Mouse (Mus musculus): ENCODE measurements around the gene Eef1g. TPM values are rescaled to one million over a fixed set of nuclear protein-coding genes. Genes with fewer than 3 reads are reported as not detected.
"Not testable (repeated sequence)": the region's sequence is repeated elsewhere in the genome, so short reads cannot be mapped to it uniquely, and the experiment has no call there.

The Eef1g gene
- total RNA-seq, 2 experiments from 2014 or later = 452 to 469 TPM

GRCm38 (mm10) chr19:8944750-8945149 lies 22.1 kb upstream of the Eef1g start:
- DNase-seq (ENCODE audit: low spot score) = peak; percentile 68

- no peak for DNase-seq (ENCODE audit: low spot score)
Measured at GRCm38 (mm10) chr19:8945251-8945650, 21.6 kb upstream of the Eef1g start.

DNA sequence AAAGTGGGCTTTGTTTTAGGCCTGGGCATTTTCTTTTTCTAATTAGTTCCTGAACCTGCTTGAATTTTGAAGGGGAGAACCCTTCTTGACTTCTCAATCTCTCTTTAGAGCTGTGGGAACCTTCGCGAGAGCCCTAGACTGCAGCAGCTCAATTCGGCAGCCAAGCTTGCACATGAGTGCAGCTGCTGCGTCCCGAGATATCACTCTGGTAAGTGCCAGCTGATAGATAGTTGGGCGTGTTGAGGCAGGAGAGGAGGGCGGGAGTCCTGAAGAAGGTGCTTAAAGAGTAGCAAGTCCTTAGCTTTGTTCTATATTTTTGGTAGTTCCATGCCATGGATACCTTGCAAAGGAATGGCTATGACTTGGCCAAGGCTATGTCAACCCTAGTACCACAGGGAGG lies 19.9 kb upstream of the Eef1g start:
- DNase-seq (ENCODE audit: low spot score) = no peak

DNA sequence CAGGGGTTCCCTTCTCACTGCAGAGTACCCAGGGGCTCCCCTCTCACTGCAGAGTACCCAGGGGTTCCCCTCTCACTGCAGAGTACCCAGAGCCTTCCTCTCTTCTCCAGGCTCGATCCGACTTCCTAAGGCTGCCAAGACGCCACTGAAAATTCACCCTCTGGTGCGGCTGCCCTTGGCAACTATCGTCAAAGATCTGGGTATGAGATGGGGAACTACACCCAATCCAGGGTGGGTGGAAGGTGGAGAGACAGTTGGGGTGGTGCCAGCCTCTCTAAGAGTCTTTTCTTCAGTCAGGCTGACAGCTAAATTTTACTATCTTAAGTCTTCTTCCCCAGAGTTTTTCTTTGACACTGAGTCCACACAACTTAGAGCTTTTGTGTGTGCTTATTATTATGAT lies 16.7 kb upstream of the Eef1g start:
- DNase-seq (ENCODE audit: low spot score) = no peak

- no peak for DNase-seq (ENCODE audit: low spot score)
Measured at GRCm38 (mm10) chr19:8952241-8952640, 14.6 kb upstream of the Eef1g start.

- DNase-seq (ENCODE audit: low spot score) = peak; percentile 96
Measured at GRCm38 (mm10) chr19:8953135-8954039, 13.5 kb upstream of the Eef1g start, which contains the start of gene Tut1. Tut1 (plus strand) TSS chr19:8953847.

DNA sequence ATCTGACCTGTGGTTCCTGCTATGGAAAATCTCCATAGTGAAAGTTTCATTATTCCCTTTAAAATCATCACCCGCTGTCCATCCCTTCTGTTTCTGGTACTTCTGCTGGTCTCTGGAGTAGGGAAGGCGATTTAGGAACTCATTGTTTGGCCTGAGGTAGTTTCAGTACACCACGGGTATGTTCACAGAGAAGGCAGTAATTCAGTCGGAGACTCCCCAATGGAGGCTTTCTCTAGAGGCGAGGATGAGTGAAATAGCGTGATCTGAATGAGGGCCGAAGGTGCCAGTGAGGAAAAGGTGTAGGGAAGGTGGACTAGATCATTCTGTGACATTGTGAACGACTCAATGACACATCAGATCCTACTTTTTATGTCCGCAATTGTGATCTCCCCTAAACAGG lies 12.7 kb upstream of the Eef1g start:
- DNase-seq (ENCODE audit: low spot score) = no peak

GRCm38 (mm10) chr19:8962256-8962655 lies 4.6 kb upstream of the Eef1g start:
- DNase-seq (ENCODE audit: low spot score) = no peak

GRCm38 (mm10) chr19:8965075-8965474 lies 1.8 kb upstream of the Eef1g start:
- DNase-seq (ENCODE audit: low spot score) = no peak

GRCm38 (mm10) chr19:8965771-8966170 lies 1.1 kb upstream of the Eef1g start:
- DNase-seq (ENCODE audit: low spot score) = no peak

GRCm38 (mm10) chr19:8966198-8966589 lies 647 bp upstream of the Eef1g start:
- DNase-seq (ENCODE audit: low spot score) = no peak

GRCm38 (mm10) chr19:8967373-8967743 lies 517 bp downstream of the Eef1g start:
- DNase-seq (ENCODE audit: low spot score) = no peak

DNA sequence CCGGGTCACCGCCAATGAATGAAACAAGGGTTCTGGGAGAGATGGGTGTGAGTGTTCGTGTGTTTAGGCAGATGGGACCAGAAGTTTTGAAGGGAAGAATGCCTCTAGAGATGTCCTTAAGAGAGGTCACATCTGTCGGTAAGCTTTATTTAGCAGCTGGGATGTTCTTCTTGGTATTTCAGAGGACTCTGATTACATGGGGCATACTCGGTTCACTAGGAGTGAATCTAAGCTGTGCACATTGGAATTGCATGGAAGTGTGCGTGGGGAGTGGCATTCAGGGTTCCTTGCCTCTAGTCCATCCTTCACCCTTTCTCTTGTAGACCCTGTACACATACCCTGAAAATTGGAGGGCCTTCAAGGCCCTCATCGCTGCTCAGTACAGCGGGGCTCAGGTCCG lies 1.1 kb downstream of the Eef1g start:
- DNase-seq (ENCODE audit: low spot score) = no peak

DNA sequence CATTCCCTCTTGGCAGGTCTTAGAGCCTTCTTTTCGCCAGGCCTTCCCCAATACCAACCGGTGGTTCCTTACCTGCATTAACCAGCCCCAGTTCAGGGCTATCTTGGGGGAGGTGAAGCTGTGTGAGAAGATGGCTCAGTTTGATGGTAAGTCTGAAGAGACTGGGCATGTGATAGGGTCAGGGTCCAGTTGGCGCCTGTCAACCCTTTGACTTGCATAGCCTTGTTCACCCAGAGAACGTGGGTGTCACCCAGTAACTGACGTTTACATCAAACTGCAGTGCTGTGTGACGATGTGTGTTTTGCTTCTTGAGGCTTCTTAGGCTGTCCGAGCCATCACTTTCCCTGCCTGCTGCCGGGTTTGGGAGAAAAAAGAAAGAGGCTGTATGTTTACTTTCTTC lies 5.7 kb downstream of the Eef1g start:
- not testable (repeated sequence) for DNase-seq (ENCODE audit: low spot score)

DNA sequence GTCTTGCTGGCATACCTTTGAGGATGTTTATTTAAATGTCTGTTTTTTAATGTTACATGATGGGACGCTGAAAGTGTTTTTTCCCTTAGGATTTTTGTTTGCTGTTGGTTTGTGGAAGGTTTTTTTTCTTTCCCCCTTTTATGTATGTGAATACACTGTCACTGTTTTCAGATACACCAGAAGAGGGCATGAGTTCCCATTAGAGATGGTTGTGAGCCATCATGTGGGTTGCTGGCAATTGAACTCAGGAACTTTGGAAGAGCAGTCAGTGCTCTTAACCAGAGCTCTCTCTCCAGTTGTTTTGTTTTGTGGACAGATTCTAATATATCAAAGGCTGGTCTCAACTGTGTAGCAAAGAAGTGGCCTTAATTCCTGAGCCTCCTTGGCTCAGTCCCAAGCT lies 7.8 kb downstream of the Eef1g start:
- DNase-seq (ENCODE audit: low spot score) = no peak

DNA sequence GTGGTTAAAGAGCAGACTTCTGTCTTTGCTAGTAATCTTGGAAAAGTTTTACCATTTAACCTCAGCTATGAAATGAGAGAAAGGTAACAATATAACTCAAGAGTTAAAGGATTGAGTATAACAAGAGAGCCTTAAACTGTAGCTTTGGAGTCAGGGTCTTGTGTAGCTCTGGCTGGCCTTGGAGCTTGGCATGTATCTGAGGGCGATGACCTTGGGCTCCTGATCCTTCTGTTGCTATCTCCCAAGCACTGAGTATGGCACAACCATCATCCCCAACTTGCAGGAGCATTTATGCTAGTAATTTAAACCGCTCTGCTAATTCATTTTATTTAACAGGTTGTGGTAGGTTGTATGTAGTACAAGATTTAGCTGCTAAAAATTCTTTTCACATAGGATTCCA lies 8.7 kb downstream of the Eef1g start:
- DNase-seq (ENCODE audit: low spot score) = no peak

GRCm38 (mm10) chr19:8976535-8976934 lies 9.7 kb downstream of the Eef1g start:
- DNase-seq (ENCODE audit: low spot score) = peak; percentile 75

DNA sequence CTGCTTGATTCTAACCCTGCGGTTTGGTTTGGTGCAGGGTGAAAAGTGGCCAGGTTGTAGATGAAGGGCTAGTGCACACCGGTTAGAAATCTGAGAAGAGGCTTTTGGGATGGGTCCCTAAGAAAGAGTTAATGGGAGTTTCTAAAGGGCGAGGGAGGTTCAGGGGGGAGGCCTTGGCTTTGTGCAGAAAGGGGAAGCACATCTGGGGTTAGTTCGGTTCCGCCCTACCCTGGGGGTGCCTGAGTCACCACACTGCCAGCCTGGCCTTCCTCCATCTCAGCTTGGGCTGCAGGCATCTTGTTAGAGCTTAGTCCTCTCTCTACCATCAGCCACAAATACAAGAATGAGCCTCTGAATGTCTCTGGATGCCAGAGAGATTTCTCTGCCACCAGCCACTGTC lies 13.9 kb downstream of the Eef1g start:
- DNase-seq (ENCODE audit: low spot score) = no peak

GRCm38 (mm10) chr19:8981450-8982168 lies 14.8 kb downstream of the Eef1g start:
- DNase-seq (ENCODE audit: low spot score) = peak; percentile 81

DNA sequence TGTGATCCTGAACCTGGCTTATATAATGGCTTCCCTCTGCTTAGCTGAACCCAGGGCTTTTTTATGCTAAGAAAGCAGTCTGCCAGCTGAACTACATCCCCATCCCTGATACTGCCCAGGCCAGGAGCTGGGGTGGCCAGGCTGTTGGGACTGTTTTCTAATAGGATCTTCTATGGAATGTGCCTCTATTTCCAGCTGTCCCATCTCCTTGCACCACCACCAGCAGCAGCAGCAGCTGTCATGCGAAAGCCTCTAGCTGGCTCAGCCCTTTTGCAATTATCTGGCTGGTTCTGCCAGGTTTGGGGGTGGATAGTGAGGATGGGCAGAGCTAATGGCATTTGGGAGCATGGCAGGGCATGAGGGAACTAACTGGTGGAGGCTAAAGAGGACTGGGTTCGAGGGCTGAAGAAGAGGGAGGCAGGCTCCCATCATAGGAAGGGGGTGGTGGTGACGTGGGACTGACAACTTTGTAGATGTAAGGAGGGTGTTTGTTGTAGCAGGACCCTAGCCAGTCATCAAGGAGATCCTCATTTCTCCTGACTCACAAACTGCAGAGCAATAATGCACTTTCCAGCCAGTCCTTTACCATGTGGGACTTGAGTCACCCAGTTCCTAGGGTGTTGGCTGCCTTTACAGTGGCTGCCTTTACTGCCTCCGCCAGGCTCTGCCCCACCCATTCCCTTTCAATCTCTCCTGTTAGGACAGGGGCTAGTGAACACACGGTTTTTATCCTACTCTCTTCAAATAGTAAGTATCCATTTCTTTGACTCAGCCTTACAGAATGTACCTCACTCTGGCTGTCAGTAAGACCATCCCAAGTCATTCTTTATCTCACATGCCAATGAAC lies 15.7 kb downstream of the Eef1g start:
- no peak for DNase-seq (ENCODE audit: low spot score)

GRCm38 (mm10) chr19:8983150-8983650 lies 16.4 kb downstream of the Eef1g start:
- peak; percentile 60 for DNase-seq (ENCODE audit: low spot score)
